Mouse (Mus musculus) bone marrow macrophage, adult 2 months (primary cell): ENCODE results near the gene Adssl1. TPM values are rescaled to one million over a fixed set of nuclear protein-coding genes. Genes with fewer than 3 reads are reported as not detected.

Experiments used
- H3K27ac ChIP-seq: 2 replicates; pipeline ENCODE4 v1.5.1; 2012; ENCODE audit warnings: low read depth, low read length; ENCODE audit not compliant: insufficient read depth
- H3K4me1 ChIP-seq: 2 replicates; pipeline ENCODE4 v1.6.1; 2012; ENCODE audit warnings: low read length; ENCODE audit not compliant: control insufficient read depth, insufficient read depth
- H3K4me3 ChIP-seq: 2 replicates; pipeline ENCODE4 v1.5.1; 2012; ENCODE audit warnings: mild to moderate bottlenecking, low read length, moderate library complexity; ENCODE audit not compliant: insufficient read depth
- CTCF ChIP-seq: IDR thresholded peaks from 2 replicates; pipeline ENCODE4 v1.5.1; 2012; ENCODE audit warnings: low read depth, mild to moderate bottlenecking, low read length, moderate library complexity
- POLR2A ChIP-seq: IDR thresholded peaks from 2 replicates; pipeline ENCODE4 v1.6.1; 2012; ENCODE audit warnings: mild to moderate bottlenecking, low read depth, low read length, borderline replicate concordance
- polyA plus RNA-seq: library from polyadenylated mRNA; stranded (reverse); fragments of >200 nt; gene quantifications from 2 replicates; pipeline ENCODE4 v1.2.4, GENCODE M21; 2012; ENCODE audit not compliant: missing spikeins, insufficient read depth, insufficient read length

Adssl1 gene
- polyA plus RNA-seq, 1 experiment, result 38.5 TPM

GRCm38 (mm10) chr12:112679027-112679996 lies 59.5 kb downstream of the Adssl1 start:
- H3K4me3 ChIP-seq, result peak overlapping the region; percentile 77
- H3K4me1 ChIP-seq, result no peaks in the 10 kb centered on the region
- H3K27ac ChIP-seq, result no peak overlapping the region
- TF ChIP-seq POLR2A (no peak), CTCF (no peak)

- TF ChIP-seq POLR2A, result no peak
- TF ChIP-seq CTCF, result no peak
- no peak overlapping the region for H3K4me3 ChIP-seq
- H3K4me1 ChIP-seq, result peaks cover 6% of the 10 kb centered on the region
- H3K27ac ChIP-seq, result no peak overlapping the region
Measured at GRCm38 (mm10) chr12:112683351-112683750, 63.5 kb downstream of the Adssl1 start.

- TF ChIP-seq CTCF (no peak), POLR2A (no peak)
- H3K4me3 ChIP-seq, result peak overlapping the region; percentile 56
- H3K4me1 ChIP-seq, result peaks cover 30% of the 10 kb centered on the region
- peak overlapping the region; percentile 49 for H3K27ac ChIP-seq
Measured at GRCm38 (mm10) chr12:112688458-112688857, 68.6 kb downstream of the Adssl1 start.

Other genes with a start within 250 kb of the Adssl1 start
- not detected in 2 replicates for gene A530016L24Rik, start 130.6 kb upstream of the Adssl1 start, polyA plus RNA-seq
- gene Tmem179, start 103.3 kb upstream of the Adssl1 start, polyA plus RNA-seq, result not detected in 2 replicates
- gene Inf2, start 31.3 kb upstream of the Adssl1 start, polyA plus RNA-seq, result 28.0 and 30.8 TPM in 2 replicates
- gene Siva1, start 24.6 kb downstream of the Adssl1 start, polyA plus RNA-seq, result 34.9 and 52.4 TPM in 2 replicates
- 169 and 176 TPM in 2 replicates for gene Akt1, start 54.8 kb downstream of the Adssl1 start, polyA plus RNA-seq
- gene Zbtb42, start 58.8 kb downstream of the Adssl1 start, polyA plus RNA-seq, result 9.2 and 10.1 TPM in 2 replicates
- gene Cep170b, start 100.4 kb downstream of the Adssl1 start, polyA plus RNA-seq, result 8.5 and 17.7 TPM in 2 replicates
- gene Pld4, start 140.6 kb downstream of the Adssl1 start, polyA plus RNA-seq, result 1,067 and 1,170 TPM in 2 replicates
- 27.3 TPM in 2 replicates for gene Ahnak2, start 182.6 kb downstream of the Adssl1 start, polyA plus RNA-seq
- 2.0 and 2.1 TPM in 2 replicates for gene Clba1, start 188.9 kb downstream of the Adssl1 start, polyA plus RNA-seq
- gene Cdca4, start 209.4 kb downstream of the Adssl1 start, polyA plus RNA-seq, result 26.2 and 28.0 TPM in 2 replicates
- gene Gpr132, start 248.2 kb downstream of the Adssl1 start, polyA plus RNA-seq, result 42.1 and 44.3 TPM in 2 replicates